Mouse (Mus musculus): ENCODE measurements around the gene Gpr180. TPM values are rescaled to one million over a fixed set of nuclear protein-coding genes. Genes with fewer than 3 reads are reported as not detected.

The Gpr180 gene
- polyA plus RNA-seq, 1 experiment: 26.1 TPM

DNA sequence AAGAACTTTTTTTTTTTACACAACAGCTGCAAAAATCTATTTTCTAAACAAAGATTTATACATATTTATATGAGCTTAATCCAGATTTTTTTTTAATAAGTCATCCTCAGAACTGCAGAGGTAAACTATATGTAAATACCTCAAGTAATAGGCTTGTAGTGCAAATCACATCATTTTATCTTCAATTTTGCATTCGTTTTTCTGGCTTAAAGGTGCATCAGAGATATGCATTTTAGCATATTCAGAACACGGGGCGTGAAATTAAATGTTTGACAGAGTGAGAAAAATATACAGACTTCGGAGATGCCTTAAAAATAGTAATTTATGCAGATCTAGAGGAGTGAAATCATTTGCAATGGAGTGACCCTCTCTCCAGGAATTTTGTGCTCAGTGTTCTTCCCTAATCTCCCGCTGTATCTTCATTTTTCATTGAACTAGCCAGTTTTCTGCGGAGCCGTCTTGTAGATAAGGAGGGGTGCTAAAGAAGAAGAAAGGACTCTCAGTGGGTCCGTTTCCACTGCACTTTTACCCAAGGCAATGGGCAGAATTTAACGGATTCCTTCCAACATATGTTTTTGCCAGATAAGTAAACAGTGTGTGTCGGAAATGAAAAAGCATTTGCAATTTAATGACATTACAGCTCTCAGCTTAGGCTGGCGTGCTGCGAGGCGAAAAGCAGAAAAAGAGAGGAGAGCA lies 57.4 kb downstream of the Gpr180 start:
- H3K4me1 ChIP-seq (ENCODE audit: control insufficient read depth, insufficient read depth, low read length): no peaks in the 10 kb centered on the region
- no peak for TF ChIP-seq POLR2A (IDR thresholded peaks at IDR 0.05; ENCODE audit: borderline replicate concordance, extremely low read depth, low read depth, low read length)
- no peak for TF ChIP-seq CTCF (IDR thresholded peaks at IDR 0.05; ENCODE audit: insufficient read depth, low read length)
- no peak overlapping the region for H3K4me3 ChIP-seq (replicated peaks; ENCODE audit: extremely low read depth, low read depth, low read length)
- DNase-seq: no peak
- WGBS: 52% methylated on average over 13 of the region's 13 CpGs

DNA sequence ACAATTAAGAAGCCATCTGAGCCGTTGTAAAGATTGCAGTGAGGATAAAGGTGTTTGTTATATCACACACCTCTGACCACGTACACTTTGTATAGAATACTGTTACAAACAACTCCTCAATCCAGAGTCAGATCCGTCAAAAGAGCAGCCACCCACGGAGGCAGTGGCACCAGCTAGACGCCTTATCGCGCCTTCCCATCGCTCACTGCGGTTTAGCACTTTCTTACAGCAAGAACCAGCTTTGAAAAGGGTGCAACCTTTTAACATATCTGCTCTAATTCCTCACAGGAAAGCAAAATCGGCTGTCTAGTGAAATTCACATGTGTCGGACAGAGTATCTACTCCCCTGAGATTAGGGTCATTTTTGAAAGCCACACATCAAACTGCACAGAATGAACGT lies 60.1 kb downstream of the Gpr180 start:
- TF ChIP-seq POLR2A (IDR thresholded peaks at IDR 0.05; ENCODE audit: borderline replicate concordance, extremely low read depth, low read depth, low read length) (no peak), CTCF (IDR thresholded peaks at IDR 0.05; ENCODE audit: insufficient read depth, low read length) (no peak)
- 64% methylated on average over 12 of the region's 12 CpGs for WGBS
- H3K4me3 ChIP-seq (replicated peaks; ENCODE audit: extremely low read depth, low read depth, low read length): no peak overlapping the region
- no peaks in the 10 kb centered on the region for H3K4me1 ChIP-seq (ENCODE audit: control insufficient read depth, insufficient read depth, low read length)
- DNase-seq: no peak

DNA sequence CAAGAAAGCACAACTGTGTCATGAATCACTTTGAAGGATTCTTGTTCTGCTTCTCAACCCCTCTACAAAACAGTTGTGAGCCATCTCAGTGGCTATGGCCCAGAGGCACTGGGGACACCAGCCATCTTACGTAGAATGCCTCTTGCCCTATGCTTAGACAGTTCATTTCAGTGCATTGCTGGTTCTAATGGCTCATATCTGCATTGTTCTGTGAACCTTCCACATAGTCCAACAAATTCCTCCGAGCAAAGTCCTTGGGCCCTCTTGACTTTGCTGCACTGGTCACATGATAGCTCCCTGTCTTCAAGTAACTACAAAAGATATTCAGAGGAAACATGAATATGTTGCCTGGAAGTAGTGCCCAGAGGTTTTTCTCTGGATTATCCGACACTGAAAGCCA lies 63.8 kb downstream of the Gpr180 start:
- no peaks in the 10 kb centered on the region for H3K4me1 ChIP-seq (ENCODE audit: control insufficient read depth, insufficient read depth, low read length)
- WGBS: 81% methylated on average over 3 of the region's 3 CpGs
- no peak for DNase-seq
- no peak overlapping the region for H3K4me3 ChIP-seq (replicated peaks; ENCODE audit: extremely low read depth, low read depth, low read length)
- no peak for TF ChIP-seq POLR2A (IDR thresholded peaks at IDR 0.05; ENCODE audit: borderline replicate concordance, extremely low read depth, low read depth, low read length)

DNA sequence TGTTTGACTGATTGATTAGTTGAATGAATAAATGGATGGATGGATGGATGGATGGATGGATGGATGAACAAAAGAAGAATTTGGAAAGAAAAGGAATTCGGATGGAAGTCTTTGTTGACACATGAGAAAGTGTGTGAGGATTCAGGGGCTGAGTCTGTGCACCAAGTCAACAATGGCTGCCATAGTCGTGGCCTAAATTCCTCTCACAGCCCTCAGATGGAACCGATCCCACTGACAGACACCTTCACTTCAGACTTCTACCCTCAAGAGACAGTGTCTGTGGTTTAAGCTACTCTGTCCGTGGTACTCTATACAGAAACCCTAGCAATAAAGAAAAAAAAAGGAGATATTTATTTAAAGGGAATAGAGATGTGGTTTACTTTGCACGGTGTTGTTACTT lies 65.0 kb downstream of the Gpr180 start:
- Histone ChIP-seq H3K4me1 (ENCODE audit: control insufficient read depth, insufficient read depth, low read length) (no peaks in the 10 kb centered on the region), H3K4me3 (replicated peaks; ENCODE audit: extremely low read depth, low read depth, low read length) (no peak overlapping the region)
- WGBS: 83% methylated on average over 5 of the region's 5 CpGs
- no peak for TF ChIP-seq CTCF (IDR thresholded peaks at IDR 0.05; ENCODE audit: insufficient read depth, low read length)
- TF ChIP-seq POLR2A (IDR thresholded peaks at IDR 0.05; ENCODE audit: borderline replicate concordance, extremely low read depth, low read depth, low read length): no peak
- DNase-seq: no peak

GRCm38 (mm10) chr14:118203031-118203430 lies 66.1 kb downstream of the Gpr180 start:
- Histone ChIP-seq H3K4me1 (ENCODE audit: control insufficient read depth, insufficient read depth, low read length) (no peaks in the 10 kb centered on the region), H3K4me3 (replicated peaks; ENCODE audit: extremely low read depth, low read depth, low read length) (no peak overlapping the region)
- DNase-seq: no peak
- 78% methylated on average over 7 of the region's 7 CpGs for WGBS
- peak; percentile 19; the same call in 1 of the 2 replicates for TF ChIP-seq CTCF (IDR thresholded peaks at IDR 0.05; ENCODE audit: insufficient read depth, low read length)
- TF ChIP-seq POLR2A (IDR thresholded peaks at IDR 0.05; ENCODE audit: borderline replicate concordance, extremely low read depth, low read depth, low read length): no peak

DNA sequence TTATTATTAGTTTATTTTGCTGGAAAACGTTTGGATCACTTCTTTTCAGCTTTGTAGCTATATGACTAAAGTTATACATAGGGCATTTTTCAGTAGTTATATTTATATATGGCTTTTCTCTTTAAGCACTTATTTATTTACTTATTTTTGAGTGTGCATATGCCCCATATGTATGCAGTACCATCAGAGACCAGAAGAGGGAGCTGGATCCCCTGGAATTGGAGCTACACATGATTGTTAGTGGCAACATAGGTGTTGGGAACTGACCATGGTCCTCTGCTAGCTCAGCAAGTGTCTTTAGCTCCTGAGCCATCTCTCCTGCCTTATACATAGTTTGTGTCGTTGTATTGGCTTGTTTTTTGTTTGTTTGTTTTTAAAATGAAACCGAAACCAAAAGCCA lies 70.4 kb downstream of the Gpr180 start:
- WGBS: 78% methylated on average over 3 of the region's 3 CpGs
- DNase-seq: no peak
- no peak for TF ChIP-seq CTCF (IDR thresholded peaks at IDR 0.05; ENCODE audit: insufficient read depth, low read length)
- Histone ChIP-seq H3K4me3 (replicated peaks; ENCODE audit: extremely low read depth, low read depth, low read length) (no peak overlapping the region), H3K4me1 (ENCODE audit: control insufficient read depth, insufficient read depth, low read length) (no peaks in the 10 kb centered on the region)

DNA sequence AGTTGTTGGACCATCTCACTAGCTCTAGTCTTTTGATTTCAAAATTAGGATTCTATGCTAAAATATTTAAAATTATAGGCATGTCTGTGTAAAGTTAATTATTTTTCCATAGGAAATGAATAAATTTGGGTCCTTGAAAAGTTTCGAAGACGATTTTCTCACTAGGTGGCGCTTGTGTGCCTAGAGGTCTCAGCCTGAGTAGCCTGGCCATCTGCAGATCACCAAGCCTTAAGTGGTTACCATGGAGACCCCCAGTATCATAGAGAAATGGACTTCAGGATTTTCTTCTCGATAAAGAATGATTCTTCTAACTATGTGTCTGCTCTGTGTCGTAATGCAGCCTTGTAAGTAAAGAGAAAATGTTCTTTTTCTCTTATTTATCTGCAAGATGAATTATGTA lies 72.7 kb downstream of the Gpr180 start:
- TF ChIP-seq POLR2A (IDR thresholded peaks at IDR 0.05; ENCODE audit: borderline replicate concordance, extremely low read depth, low read depth, low read length) (no peak), CTCF (IDR thresholded peaks at IDR 0.05; ENCODE audit: insufficient read depth, low read length) (peak; percentile 42)
- DNase-seq: no peak
- 13% methylated on average over 5 of the region's 5 CpGs for WGBS
- H3K4me3 ChIP-seq (replicated peaks; ENCODE audit: extremely low read depth, low read depth, low read length): no peak overlapping the region
- H3K4me1 ChIP-seq (ENCODE audit: control insufficient read depth, insufficient read depth, low read length): no peaks in the 10 kb centered on the region

DNA sequence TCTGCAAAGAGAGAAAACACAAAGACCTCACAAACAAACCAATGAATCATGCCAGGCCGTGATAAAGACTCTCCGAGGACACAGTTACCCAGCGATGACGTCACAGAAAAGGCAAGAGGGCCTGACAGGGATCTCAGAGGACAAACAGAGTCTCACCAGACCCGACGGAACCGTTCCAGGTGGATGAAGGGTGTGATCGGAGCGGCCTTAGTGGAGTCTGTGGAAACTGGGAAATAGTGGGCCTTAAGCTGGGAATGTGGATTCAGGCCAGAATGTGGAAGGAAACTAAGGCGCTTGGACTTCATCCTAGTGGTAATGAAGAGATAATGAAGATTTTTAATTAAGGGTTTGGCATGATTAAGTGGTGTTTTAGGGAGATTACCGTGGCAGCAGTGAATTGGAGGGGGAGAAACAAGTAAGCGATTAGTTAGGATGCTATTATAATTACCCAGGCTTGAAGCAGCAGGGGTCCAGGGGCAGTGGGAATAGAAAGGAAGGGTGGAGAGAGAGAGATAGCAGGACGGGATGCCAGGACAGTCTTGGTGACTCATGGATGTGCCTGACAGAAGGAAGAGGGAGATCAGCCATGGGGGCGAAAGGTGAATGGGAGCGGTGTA lies 75.3 kb downstream of the Gpr180 start:
- no peaks in the 10 kb centered on the region for H3K4me1 ChIP-seq (ENCODE audit: control insufficient read depth, insufficient read depth, low read length)
- H3K4me3 ChIP-seq (replicated peaks; ENCODE audit: extremely low read depth, low read depth, low read length): no peak overlapping the region
- no peak for DNase-seq
- 76% methylated on average over 15 of the region's 15 CpGs for WGBS
- TF ChIP-seq CTCF (IDR thresholded peaks at IDR 0.05; ENCODE audit: insufficient read depth, low read length) (no peak), POLR2A (IDR thresholded peaks at IDR 0.05; ENCODE audit: borderline replicate concordance, extremely low read depth, low read depth, low read length) (no peak)

Other genes with a start within 250 kb of the Gpr180 start
- 0.08 and 0.30 TPM in 2 replicates for gene Dct, start 84.9 kb upstream of the Gpr180 start, polyA plus RNA-seq (2012; rRNA removed)
- gene Tgds, start 4.4 kb upstream of the Gpr180 start, polyA plus RNA-seq (2012; rRNA removed): 5.2 and 5.8 TPM in 2 replicates
- gene Sox21, start 99.9 kb downstream of the Gpr180 start, polyA plus RNA-seq (2012; rRNA removed): 0.87 and 1.5 TPM in 2 replicates
- not detected in 2 replicates for gene Gm9376, start 129.8 kb downstream of the Gpr180 start, polyA plus RNA-seq (2012; rRNA removed)